Mouse (Mus musculus): Measurements from ENCODE around the gene Itsn1.
A peak's percentile ranks its signal among the peaks of the same experiment; 100 is the strongest.

- TF ChIP-seq CTCF (IDR thresholded peaks at IDR 0.05; ENCODE audit: low read depth) (0 out of 2 replicates have a peak, but pooled peaks have one; percentile 2), EP300 (IDR thresholded peaks at IDR 0.05; ENCODE audit: low read depth) (no peak)
These were observed 206.6 kb downstream of the Itsn1 start for GRCm38 (mm10) chr16:91935726-91936125.

All from heart, postnatal 0 days (tissue).